Mouse (Mus musculus) spleen, adult 2 months (tissue): ENCODE measurements around the gene Serpina3a. TPM values are rescaled to one million over a fixed set of nuclear protein-coding genes. Genes with fewer than 3 reads are reported as not detected.
A peak's percentile ranks its signal among the peaks of the same experiment; 100 is the strongest.
"Not testable (repeated sequence)": the region's sequence is repeated elsewhere in the genome, so short reads cannot be mapped to it uniquely, and the experiment has no call there.

Source experiments
- DNase-seq, 2 experiments: peaks; one replicate each; pipeline versions ENCODE4 v3.0.0 to v3.0.0-alpha.2; 2012 to 2021; ENCODE audit warnings: low spot score in 2 of 2, low read depth in 1 of 2
- H3K27ac ChIP-seq: fragments of 200-500 bp; 2 replicates; pipeline ENCODE4 v1.5.1; 2012; ENCODE audit warnings: low read length, inconsistent platforms; ENCODE audit not compliant: insufficient read depth
- H3K27me3 ChIP-seq: fragments of 200-500 bp; 2 replicates; pipeline ENCODE4 v1.6.1; 2012; ENCODE audit warnings: mild to moderate bottlenecking, moderate library complexity, low read length, inconsistent platforms; ENCODE audit not compliant: control insufficient read depth, insufficient read depth
- H3K36me3 ChIP-seq: fragments of 200-500 bp; 2 replicates; pipeline ENCODE4 v1.6.1; 2012; ENCODE audit warnings: mild to moderate bottlenecking, low read length, inconsistent platforms; ENCODE audit not compliant: control insufficient read depth, insufficient read depth
- H3K4me1 ChIP-seq: fragments of 200-500 bp; 2 replicates; pipeline ENCODE4 v1.6.1; 2011; ENCODE audit warnings: inconsistent platforms; ENCODE audit not compliant: control insufficient read depth, insufficient read depth, insufficient read length
- H3K4me3 ChIP-seq: fragments of 200-500 bp; 2 replicates; pipeline ENCODE4 v1.5.1; 2011; ENCODE audit warnings: mild to moderate bottlenecking, inconsistent platforms; ENCODE audit not compliant: insufficient read depth, insufficient read length; ENCODE audit errors: extremely low read depth
- CTCF ChIP-seq: fragments of 200-500 bp; IDR thresholded peaks from 2 replicates; pipeline ENCODE4 v1.5.1; 2011; ENCODE audit warnings: mild to moderate bottlenecking, inconsistent platforms; ENCODE audit not compliant: insufficient read depth, insufficient read length, insufficient replicate concordance; ENCODE audit errors: extremely low read depth
- POLR2A ChIP-seq: fragments of 200-500 bp; IDR thresholded peaks from 2 replicates; pipeline ENCODE4 v1.6.1; 2011; ENCODE audit warnings: low read depth, low read length, inconsistent platforms
- WGBS: fragments of 180-500 bp; shearing (Covaris S2); methylation state at CpG from one replicate; pipeline ENCODE4 v1.1.7; 2018; 5-methylcytosine and 5-hydroxymethylcytosine counted together
- polyA plus RNA-seq: library from polyadenylated mRNA; depleted of rRNA; stranded (reverse); fragments of >200 nt; gene quantifications from 2 replicates; pipeline ENCODE4 v1.2.3, GENCODE M21; 2012; rRNA removed

The Serpina3a gene
- polyA plus RNA-seq: not detected in 2 replicates

GRCm38 (mm10) chr12:104112333-104112732 lies at the start of gene Serpina3a:
TSS of gene Serpina3a (plus strand) at chr12:104112724.
- not testable (repeated sequence) for H3K27me3 ChIP-seq, H3K4me1 ChIP-seq, H3K4me3 ChIP-seq, DNase-seq, H3K27ac ChIP-seq, H3K36me3 ChIP-seq
- WGBS: 91% methylated on average over 11 of the region's 11 CpGs

DNA sequence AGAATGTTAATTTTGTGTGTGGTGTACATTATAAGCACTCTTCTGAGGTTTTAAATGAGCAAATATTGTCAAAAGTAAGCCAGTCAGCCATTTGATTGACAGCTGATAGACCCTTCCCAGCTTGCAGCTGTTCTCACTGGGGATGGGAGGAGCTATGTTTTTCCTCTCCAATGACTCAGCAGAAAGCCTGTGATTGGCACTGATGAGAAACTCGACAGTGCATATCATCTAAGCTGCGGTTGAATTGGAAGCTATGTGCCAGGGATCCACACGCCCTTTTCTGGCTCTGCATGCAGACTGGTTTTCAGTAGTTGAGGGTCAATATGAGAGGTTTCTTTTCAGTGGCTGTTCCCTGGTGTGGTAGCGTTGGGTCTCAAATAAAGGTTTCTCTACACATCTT lies 48.0 kb upstream of the Serpina3a start:
- H3K27ac ChIP-seq: no peak overlapping the region
- 43% methylated on average over 4 of the region's 4 CpGs for WGBS
- no peaks in the 10 kb centered on the region; the same call in 1 of the 2 replicates for H3K4me1 ChIP-seq
- H3K27me3 ChIP-seq: no peaks in the 10 kb centered on the region
- H3K4me3 ChIP-seq: no peak overlapping the region
- TF ChIP-seq POLR2A (no peak), CTCF (no peak)
- DNase-seq: no peak
- no peaks in the 10 kb centered on the region for H3K36me3 ChIP-seq

- no peaks in the 10 kb centered on the region; the same call in 1 of the 2 replicates for H3K4me1 ChIP-seq
- DNase-seq: no peak
- WGBS: 79% methylated on average over 4 of the region's 4 CpGs
- H3K27ac ChIP-seq: no peak overlapping the region
- TF ChIP-seq POLR2A: no peak
- TF ChIP-seq CTCF: no peak
- H3K36me3 ChIP-seq: no peaks in the 10 kb centered on the region
- H3K4me3 ChIP-seq: no peak overlapping the region
- H3K27me3 ChIP-seq: no peaks in the 10 kb centered on the region
Observed at GRCm38 (mm10) chr12:104064996-104065395, 47.5 kb upstream of the Serpina3a start.

GRCm38 (mm10) chr12:104066241-104066640 lies 46.3 kb upstream of the Serpina3a start:
- peak in 1 of 2 experiments; percentile 31 for DNase-seq
- no peaks in the 10 kb centered on the region for H3K36me3 ChIP-seq
- H3K27ac ChIP-seq: 0 out of 2 replicates have a peak overlapping the region, but pooled peaks have one; percentile 23
- 45% methylated on average over 8 of the region's 8 CpGs for WGBS
- no peak overlapping the region for H3K4me3 ChIP-seq
- no peaks in the 10 kb centered on the region for H3K27me3 ChIP-seq
- no peaks in the 10 kb centered on the region; the same call in 1 of the 2 replicates for H3K4me1 ChIP-seq
- TF ChIP-seq CTCF (peak; percentile 49; the same call in 1 of the 2 replicates), POLR2A (no peak)

GRCm38 (mm10) chr12:104067549-104067948 lies 45.0 kb upstream of the Serpina3a start:
- no peaks in the 10 kb centered on the region for H3K36me3 ChIP-seq
- H3K4me3 ChIP-seq: no peak overlapping the region; the same call in 1 of the 2 replicates
- no peaks in the 10 kb centered on the region for H3K27me3 ChIP-seq
- H3K27ac ChIP-seq: peak overlapping the region; percentile 57; the same call in 1 of the 2 replicates
- no peaks in the 10 kb centered on the region; the same call in 1 of the 2 replicates for H3K4me1 ChIP-seq
- WGBS: 11% methylated on average over 4 of the region's 4 CpGs
- TF ChIP-seq POLR2A (no peak), CTCF (no peak)
- DNase-seq: no peak

DNA sequence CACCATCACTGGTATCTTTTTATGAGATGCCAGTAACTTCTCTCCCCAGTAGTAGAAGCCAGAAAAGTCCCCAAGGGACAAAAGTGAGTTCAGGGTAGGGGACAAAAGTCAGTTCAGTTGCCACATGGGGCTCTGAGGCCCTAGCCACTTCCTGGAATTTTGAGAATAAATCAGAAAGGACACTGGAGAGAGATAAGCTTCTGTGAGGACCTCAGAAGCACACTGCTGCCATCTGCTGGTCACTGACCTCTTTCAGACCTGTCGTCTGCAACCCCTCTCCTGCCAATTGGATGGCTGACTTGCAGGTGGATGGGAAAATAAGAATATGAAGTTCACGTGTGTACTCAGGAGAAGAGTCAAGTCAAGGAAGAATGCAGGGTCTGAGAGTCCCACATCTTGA lies 42.9 kb upstream of the Serpina3a start:
- DNase-seq: peak in 1 of 2 experiments; percentile 44
- H3K4me3 ChIP-seq: no peak overlapping the region
- H3K4me1 ChIP-seq: no peaks in the 10 kb centered on the region; the same call in 1 of the 2 replicates
- H3K27me3 ChIP-seq: no peaks in the 10 kb centered on the region
- 4% methylated on average over 2 of the region's 2 CpGs for WGBS
- no peak overlapping the region for H3K27ac ChIP-seq
- no peaks in the 10 kb centered on the region for H3K36me3 ChIP-seq
- TF ChIP-seq POLR2A: no peak
- TF ChIP-seq CTCF: peak; percentile 68; the same call in 1 of the 2 replicates

- DNase-seq: no peak
- TF ChIP-seq POLR2A (no peak), CTCF (no peak)
- 38% methylated on average over 1 of the region's 1 CpGs for WGBS
- H3K27ac ChIP-seq: no peak overlapping the region
- H3K36me3 ChIP-seq: no peaks in the 10 kb centered on the region
- H3K4me1 ChIP-seq: no peaks in the 10 kb centered on the region; the same call in 1 of the 2 replicates
- no peaks in the 10 kb centered on the region for H3K27me3 ChIP-seq
- no peak overlapping the region for H3K4me3 ChIP-seq
Observed at GRCm38 (mm10) chr12:104071708-104072107, 40.8 kb upstream of the Serpina3a start.
